Mouse (Mus musculus): ENCODE data around the gene Anxa9. TPM values are rescaled to one million over a fixed set of nuclear protein-coding genes. Genes with fewer than 3 reads are reported as not detected.

Gene Anxa9
- total and polyA plus RNA-seq, 2 experiments from 2014 or later, result 0.27 to 0.32 TPM

- Histone ChIP-seq H3K4me3 (ENCODE audit: low read depth, low read length) (no peak overlapping the region), H3K9me3 (ENCODE audit: low read length) (no peaks in the 10 kb centered on the region), H3K27ac (ENCODE audit: low read depth, low read length) (no peak overlapping the region), H3K36me3 (ENCODE audit: insufficient read depth, low read length) (peaks cover 59% of the 10 kb centered on the region), H3K4me2 (ENCODE audit: low read depth, low read length, poor library complexity, severe bottlenecking) (no peak overlapping the region), H3K9ac (replicated peaks; ENCODE audit: low read length, poor library complexity, severe bottlenecking) (no peak overlapping the region), H3K27me3 (ENCODE audit: insufficient read depth, low read length) (no peaks in the 10 kb centered on the region), H3K4me1 (ENCODE audit: insufficient read depth, low read length) (no peaks in the 10 kb centered on the region)
- DNase-seq (ENCODE audit: low spot score) (peak; percentile 41), ATAC-seq (ENCODE audit: low FRiP score) (no peak)
- 47% methylated on average over 11 of the region's 11 CpGs for WGBS
- peak; percentile 67 for TF ChIP-seq CTCF (IDR thresholded peaks at IDR 0.05)
These were observed 43.8 kb downstream of the Anxa9 start for GRCm38 (mm10) chr3:95263089-95263739.

DNA sequence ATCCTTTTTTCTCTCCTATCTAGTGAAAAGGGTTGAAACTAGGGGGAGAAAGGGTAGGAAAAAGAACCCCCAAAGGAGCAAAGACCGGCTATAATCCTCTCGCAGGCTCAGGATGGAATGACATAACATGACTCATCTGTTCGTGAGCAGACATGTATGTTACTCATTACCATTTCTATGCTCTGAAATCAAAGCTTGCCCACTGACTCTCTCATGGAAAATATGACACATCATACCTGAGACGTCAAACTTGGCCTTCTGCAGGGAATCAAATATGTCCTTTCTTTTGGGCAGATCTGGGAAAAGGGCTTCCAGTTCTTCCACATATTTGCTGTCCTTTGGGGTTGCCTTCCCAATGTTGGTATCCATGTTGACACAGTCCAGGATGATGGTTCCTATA lies 45.0 kb downstream of the Anxa9 start:
- WGBS, result 94% methylated on average over 4 of the region's 4 CpGs
- no peak for ATAC-seq (ENCODE audit: low FRiP score)
- H3K36me3 ChIP-seq (ENCODE audit: insufficient read depth, low read length), result peaks cover 60% of the 10 kb centered on the region
- no peak for DNase-seq (ENCODE audit: low spot score)
- H3K9ac ChIP-seq (replicated peaks; ENCODE audit: low read length, poor library complexity, severe bottlenecking), result no peak overlapping the region
- no peak overlapping the region for H3K27ac ChIP-seq (ENCODE audit: low read depth, low read length)
- no peak overlapping the region for H3K4me2 ChIP-seq (ENCODE audit: low read depth, low read length, poor library complexity, severe bottlenecking)
- no peaks in the 10 kb centered on the region for H3K9me3 ChIP-seq (ENCODE audit: low read length)
- H3K4me3 ChIP-seq (ENCODE audit: low read depth, low read length), result no peak overlapping the region
- no peaks in the 10 kb centered on the region for H3K4me1 ChIP-seq (ENCODE audit: insufficient read depth, low read length)
- H3K27me3 ChIP-seq (ENCODE audit: insufficient read depth, low read length), result no peaks in the 10 kb centered on the region
- TF ChIP-seq CTCF (IDR thresholded peaks at IDR 0.05), result no peak

- Histone ChIP-seq H3K4me1 (ENCODE audit: insufficient read depth, low read length) (no peaks in the 10 kb centered on the region), H3K27me3 (ENCODE audit: insufficient read depth, low read length) (no peaks in the 10 kb centered on the region), H3K36me3 (ENCODE audit: insufficient read depth, low read length) (peaks cover 67% of the 10 kb centered on the region), H3K9ac (replicated peaks; ENCODE audit: low read length, poor library complexity, severe bottlenecking) (no peak overlapping the region), H3K27ac (ENCODE audit: low read depth, low read length) (no peak overlapping the region), H3K4me2 (ENCODE audit: low read depth, low read length, poor library complexity, severe bottlenecking) (no peak overlapping the region), H3K9me3 (ENCODE audit: low read length) (no peaks in the 10 kb centered on the region), H3K4me3 (ENCODE audit: low read depth, low read length) (no peak overlapping the region)
- DNase-seq (ENCODE audit: low spot score), result no peak
- no peak for ATAC-seq (ENCODE audit: low FRiP score)
- TF ChIP-seq CTCF (IDR thresholded peaks at IDR 0.05), result no peak
- 89% methylated on average over 5 of the region's 5 CpGs for WGBS
These were observed 50.0 kb downstream of the Anxa9 start for GRCm38 (mm10) chr3:95256931-95257330.

DNA sequence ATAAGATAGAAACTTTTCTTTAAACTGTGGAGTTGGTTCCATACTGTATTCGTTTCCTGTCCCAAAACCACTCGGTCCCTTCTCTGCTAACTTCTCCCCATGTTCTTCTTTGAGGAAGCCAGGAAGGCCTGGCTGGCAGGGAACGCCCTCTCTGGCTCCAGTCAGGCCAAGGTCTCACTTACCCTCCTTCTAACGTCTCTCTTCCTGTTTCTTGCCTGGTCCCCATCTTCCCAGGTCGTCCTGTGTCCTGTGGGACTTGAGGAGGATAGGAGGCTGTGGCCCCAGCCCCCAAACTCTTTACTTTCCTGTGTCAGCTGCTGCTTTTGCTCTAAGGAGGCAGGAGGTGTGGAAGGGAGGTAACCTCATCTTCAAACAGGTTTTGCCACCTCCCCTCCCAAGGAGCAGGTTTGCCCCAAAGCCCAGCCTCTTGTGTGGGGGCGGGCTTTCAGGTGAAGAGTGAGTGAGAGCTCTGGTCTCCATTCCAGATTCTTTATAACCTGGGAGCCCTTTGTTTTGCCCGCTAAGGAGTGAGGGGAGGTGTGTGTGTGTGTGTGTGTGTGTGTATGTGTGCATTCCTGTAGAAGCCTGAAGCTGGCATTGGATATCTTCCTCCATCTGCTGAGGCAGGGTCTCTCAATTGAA lies 56.1 kb downstream of the Anxa9 start, which contains the start of gene Bnipl:
Gene Bnipl, minus strand, starts transcription at position 411 of the 642 bp plus-strand sequence.
- no peak within 1 kb of the TSS for H3K4me3 ChIP-seq (ENCODE audit: low read depth, low read length)
- no peaks in the 10 kb centered on the region for H3K4me1 ChIP-seq (ENCODE audit: insufficient read depth, low read length)
- WGBS, result 57% methylated on average over 7 of the region's 7 CpGs
- ATAC-seq (ENCODE audit: low FRiP score) (no peak), DNase-seq (ENCODE audit: low spot score) (no peak)
- H3K4me2 ChIP-seq (ENCODE audit: low read depth, low read length, poor library complexity, severe bottlenecking), result no peak within 1 kb of the TSS
- no peak within 1 kb of the TSS for H3K27ac ChIP-seq (ENCODE audit: low read depth, low read length)
- TF ChIP-seq CTCF (IDR thresholded peaks at IDR 0.05), result no peak
- peaks cover 26% of the 10 kb centered on the region for H3K36me3 ChIP-seq (ENCODE audit: insufficient read depth, low read length)
- H3K9me3 ChIP-seq (ENCODE audit: low read length), result no peaks in the 10 kb centered on the region
- no peak within 1 kb of the TSS for H3K9ac ChIP-seq (replicated peaks; ENCODE audit: low read length, poor library complexity, severe bottlenecking)
- no peaks in the 10 kb centered on the region for H3K27me3 ChIP-seq (ENCODE audit: insufficient read depth, low read length)

GRCm38 (mm10) chr3:95250361-95250760 lies 56.6 kb downstream of the Anxa9 start:
- Histone ChIP-seq H3K9ac (replicated peaks; ENCODE audit: low read length, poor library complexity, severe bottlenecking) (no peak overlapping the region), H3K36me3 (ENCODE audit: insufficient read depth, low read length) (peaks cover 22% of the 10 kb centered on the region), H3K9me3 (ENCODE audit: low read length) (no peaks in the 10 kb centered on the region), H3K4me2 (ENCODE audit: low read depth, low read length, poor library complexity, severe bottlenecking) (no peak overlapping the region), H3K4me3 (ENCODE audit: low read depth, low read length) (no peak overlapping the region), H3K27ac (ENCODE audit: low read depth, low read length) (no peak overlapping the region), H3K4me1 (ENCODE audit: insufficient read depth, low read length) (no peaks in the 10 kb centered on the region), H3K27me3 (ENCODE audit: insufficient read depth, low read length) (no peaks in the 10 kb centered on the region)
- DNase-seq (ENCODE audit: low spot score), result no peak
- TF ChIP-seq CTCF (IDR thresholded peaks at IDR 0.05), result no peak
- 82% methylated on average over 5 of the region's 5 CpGs for WGBS
- ATAC-seq (ENCODE audit: low FRiP score), result no peak

DNA sequence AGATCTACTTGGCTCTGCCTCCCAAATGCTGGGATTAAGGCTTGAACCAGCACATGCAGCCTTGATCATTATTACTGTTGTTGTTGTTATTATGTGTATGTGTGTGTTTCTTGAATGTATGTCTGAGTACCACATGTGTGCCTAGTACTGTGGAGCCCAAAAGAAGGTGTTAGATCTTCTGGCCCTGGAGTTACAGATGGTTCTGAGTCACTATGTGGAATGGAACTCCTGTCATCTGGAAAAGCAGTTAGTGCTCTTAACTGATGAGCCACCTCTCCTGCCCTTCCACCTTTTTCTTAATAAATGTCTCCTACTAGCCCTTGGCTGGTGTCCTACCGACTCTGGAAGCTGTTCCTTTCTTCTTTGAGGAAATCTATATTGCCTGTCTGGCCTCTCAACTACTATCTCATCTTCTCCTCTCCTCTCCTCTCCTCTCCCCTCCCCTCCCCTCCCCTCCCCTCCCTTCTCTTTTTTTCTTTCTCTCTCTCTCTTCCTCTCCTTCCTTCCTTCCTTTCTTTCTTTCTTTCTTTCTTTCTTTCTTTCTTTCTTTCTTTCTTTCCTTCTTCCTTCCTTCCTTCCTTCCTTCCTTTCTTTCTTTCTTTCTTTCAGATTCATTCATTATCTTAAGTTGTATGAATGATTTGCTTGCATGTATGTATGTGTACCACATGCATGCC lies 59.2 kb downstream of the Anxa9 start:
- ATAC-seq (ENCODE audit: low FRiP score), result no peak
- no peak for DNase-seq (ENCODE audit: low spot score)
- Histone ChIP-seq H3K4me3 (ENCODE audit: low read depth, low read length) (no peak overlapping the region), H3K9me3 (ENCODE audit: low read length) (no peaks in the 10 kb centered on the region), H3K4me2 (ENCODE audit: low read depth, low read length, poor library complexity, severe bottlenecking) (no peak overlapping the region), H3K27ac (ENCODE audit: low read depth, low read length) (no peak overlapping the region), H3K9ac (replicated peaks; ENCODE audit: low read length, poor library complexity, severe bottlenecking) (no peak overlapping the region), H3K27me3 (ENCODE audit: insufficient read depth, low read length) (no peaks in the 10 kb centered on the region), H3K4me1 (ENCODE audit: insufficient read depth, low read length) (no peaks in the 10 kb centered on the region), H3K36me3 (ENCODE audit: insufficient read depth, low read length) (peaks cover 6% of the 10 kb centered on the region; the same call in 1 of the 2 replicates)
- 74% methylated on average over 1 of the region's 1 CpGs for WGBS
- TF ChIP-seq CTCF (IDR thresholded peaks at IDR 0.05), result no peak

All from midbrain, postnatal 0 days (tissue).